Mouse (Mus musculus): ENCODE data around the gene Wbp1.
A peak's percentile ranks its signal among the peaks of the same experiment; 100 is the strongest.

Gene Wbp1

GRCm38 (mm10) chr6:83078324-83078858 lies 43.0 kb downstream of the Wbp1 start:
- peaks cover 34% of the 10 kb centered on the region for H3K36me3 ChIP-seq (ENCODE audit: insufficient read depth, low read length)
- H3K4me3 ChIP-seq (replicated peaks; ENCODE audit: low read length) = peak overlapping the region; percentile 94
- TF ChIP-seq CTCF (conservative IDR thresholded peaks at IDR 0.05; ENCODE audit: low read length) (peak; percentile 10; the same call in 1 of the 2 replicates), POU5F1 (IDR thresholded peaks at IDR 0.05; ENCODE audit: borderline replicate concordance, low read length) (no peak), NANOG (IDR thresholded peaks at IDR 0.05; ENCODE audit: borderline replicate concordance, low read length) (no peak)
- H3K27me3 ChIP-seq (ENCODE audit: insufficient read depth, low read length) = peaks cover 39% of the 10 kb centered on the region
- peaks cover 21% of the 10 kb centered on the region for H3K4me1 ChIP-seq (replicated peaks; ENCODE audit: low read depth, low read length)
- H3K9me3 ChIP-seq (ENCODE audit: low read length) = no peaks in the 10 kb centered on the region

- TF ChIP-seq NANOG (IDR thresholded peaks at IDR 0.05; ENCODE audit: borderline replicate concordance, low read length) (no peak), CTCF (conservative IDR thresholded peaks at IDR 0.05; ENCODE audit: low read length) (no peak), POU5F1 (IDR thresholded peaks at IDR 0.05; ENCODE audit: borderline replicate concordance, low read length) (no peak)
- Histone ChIP-seq H3K4me1 (replicated peaks; ENCODE audit: low read depth, low read length) (peaks cover 21% of the 10 kb centered on the region), H3K9me3 (ENCODE audit: low read length) (no peaks in the 10 kb centered on the region), H3K27me3 (ENCODE audit: insufficient read depth, low read length) (peaks cover 38% of the 10 kb centered on the region), H3K4me3 (replicated peaks; ENCODE audit: low read length) (peak within 1 kb of the TSS; percentile 94), H3K36me3 (ENCODE audit: insufficient read depth, low read length) (peaks cover 32% of the 10 kb centered on the region)
Observed at GRCm38 (mm10) chr6:83077630-83078323, 43.6 kb downstream of the Wbp1 start, which contains the start of gene Pcgf1. Gene Pcgf1, plus strand, starts transcription at chr6:83077869.

GRCm38 (mm10) chr6:83074979-83075378 lies 46.4 kb downstream of the Wbp1 start:
- no peak for TF ChIP-seq CTCF (conservative IDR thresholded peaks at IDR 0.05; ENCODE audit: low read length)
- TF ChIP-seq NANOG (IDR thresholded peaks at IDR 0.05; ENCODE audit: borderline replicate concordance, low read length) = no peak
- no peak for TF ChIP-seq POU5F1 (IDR thresholded peaks at IDR 0.05; ENCODE audit: borderline replicate concordance, low read length)
- no peaks in the 10 kb centered on the region for H3K9me3 ChIP-seq (ENCODE audit: low read length)
- peaks cover 7% of the 10 kb centered on the region for H3K36me3 ChIP-seq (ENCODE audit: insufficient read depth, low read length)
- peaks cover 41% of the 10 kb centered on the region for H3K4me1 ChIP-seq (replicated peaks; ENCODE audit: low read depth, low read length)
- no peak overlapping the region for H3K4me3 ChIP-seq (replicated peaks; ENCODE audit: low read length)
- peaks cover 62% of the 10 kb centered on the region for H3K27me3 ChIP-seq (ENCODE audit: insufficient read depth, low read length)

- H3K36me3 ChIP-seq (ENCODE audit: insufficient read depth, low read length) = no peaks in the 10 kb centered on the region
- H3K4me3 ChIP-seq (replicated peaks; ENCODE audit: low read length) = peak overlapping the region; percentile 70
- peaks cover 50% of the 10 kb centered on the region for H3K4me1 ChIP-seq (replicated peaks; ENCODE audit: low read depth, low read length)
- H3K9me3 ChIP-seq (ENCODE audit: low read length) = no peaks in the 10 kb centered on the region
- peaks cover 90% of the 10 kb centered on the region for H3K27me3 ChIP-seq (ENCODE audit: insufficient read depth, low read length)
- TF ChIP-seq NANOG (IDR thresholded peaks at IDR 0.05; ENCODE audit: borderline replicate concordance, low read length) (no peak), POU5F1 (IDR thresholded peaks at IDR 0.05; ENCODE audit: borderline replicate concordance, low read length) (no peak), CTCF (conservative IDR thresholded peaks at IDR 0.05; ENCODE audit: low read length) (no peak)
Observed at GRCm38 (mm10) chr6:83071220-83071619, 50.1 kb downstream of the Wbp1 start.

- Histone ChIP-seq H3K9me3 (ENCODE audit: low read length) (no peaks in the 10 kb centered on the region), H3K27me3 (ENCODE audit: insufficient read depth, low read length) (peaks cover 90% of the 10 kb centered on the region), H3K4me3 (replicated peaks; ENCODE audit: low read length) (peak overlapping the region; percentile 70), H3K36me3 (ENCODE audit: insufficient read depth, low read length) (no peaks in the 10 kb centered on the region), H3K4me1 (replicated peaks; ENCODE audit: low read depth, low read length) (peaks cover 56% of the 10 kb centered on the region)
- TF ChIP-seq CTCF (conservative IDR thresholded peaks at IDR 0.05; ENCODE audit: low read length) (no peak), POU5F1 (IDR thresholded peaks at IDR 0.05; ENCODE audit: borderline replicate concordance, low read length) (no peak), NANOG (IDR thresholded peaks at IDR 0.05; ENCODE audit: borderline replicate concordance, low read length) (no peak)
Observed at GRCm38 (mm10) chr6:83070311-83071219, 50.8 kb downstream of the Wbp1 start.

GRCm38 (mm10) chr6:83070247-83070310 lies 51.3 kb downstream of the Wbp1 start, which contains the start of gene Tlx2:
Gene Tlx2, minus strand, starts transcription at chr6:83070293.
- no peaks in the 10 kb centered on the region for H3K36me3 ChIP-seq (ENCODE audit: insufficient read depth, low read length)
- H3K4me3 ChIP-seq (replicated peaks; ENCODE audit: low read length) = peak within 1 kb of the TSS; percentile 70
- H3K9me3 ChIP-seq (ENCODE audit: low read length) = no peaks in the 10 kb centered on the region
- peaks cover 93% of the 10 kb centered on the region for H3K27me3 ChIP-seq (ENCODE audit: insufficient read depth, low read length)
- TF ChIP-seq NANOG (IDR thresholded peaks at IDR 0.05; ENCODE audit: borderline replicate concordance, low read length) (no peak), CTCF (conservative IDR thresholded peaks at IDR 0.05; ENCODE audit: low read length) (no peak), POU5F1 (IDR thresholded peaks at IDR 0.05; ENCODE audit: borderline replicate concordance, low read length) (no peak)
- peaks cover 59% of the 10 kb centered on the region for H3K4me1 ChIP-seq (replicated peaks; ENCODE audit: low read depth, low read length)

GRCm38 (mm10) chr6:83069488-83070246 lies 51.7 kb downstream of the Wbp1 start:
- peaks cover 96% of the 10 kb centered on the region for H3K27me3 ChIP-seq (ENCODE audit: insufficient read depth, low read length)
- no peak for TF ChIP-seq CTCF (conservative IDR thresholded peaks at IDR 0.05; ENCODE audit: low read length)
- TF ChIP-seq POU5F1 (IDR thresholded peaks at IDR 0.05; ENCODE audit: borderline replicate concordance, low read length) = no peak
- no peak for TF ChIP-seq NANOG (IDR thresholded peaks at IDR 0.05; ENCODE audit: borderline replicate concordance, low read length)
- H3K36me3 ChIP-seq (ENCODE audit: insufficient read depth, low read length) = no peaks in the 10 kb centered on the region
- H3K4me1 ChIP-seq (replicated peaks; ENCODE audit: low read depth, low read length) = peaks cover 61% of the 10 kb centered on the region
- peak overlapping the region; percentile 70 for H3K4me3 ChIP-seq (replicated peaks; ENCODE audit: low read length)
- H3K9me3 ChIP-seq (ENCODE audit: low read length) = no peaks in the 10 kb centered on the region
